Mouse (Mus musculus) liver, adult 2 months (tissue): Measurements from ENCODE around the gene Prelp.

Experiments used
- CTCF ChIP-seq: fragments of 200-500 bp; IDR thresholded peaks from 2 replicates; pipeline ENCODE4 v1.5.1; 2011; ENCODE audit warnings: low read depth, low read length, control low read depth
- POLR2A ChIP-seq: fragments of 200-500 bp; IDR thresholded peaks from 2 replicates; pipeline ENCODE4 v1.6.1; 2011; ENCODE audit warnings: low read length, control low read depth; ENCODE audit not compliant: insufficient read depth; ENCODE audit errors: extremely low read depth

- no peak for TF ChIP-seq POLR2A
- TF ChIP-seq CTCF, result no peak
Observed at GRCm38 (mm10) chr1:133918088-133918470, 3.1 kb downstream of the Prelp start.
